Mouse (Mus musculus) kidney, embryonic 16.5 days (tissue): ENCODE measurements around the gene Plekhj1. TPM values are rescaled to one million over a fixed set of nuclear protein-coding genes. Genes with fewer than 3 reads are reported as not detected.

Experiments used
- microRNA counts: library from miRNA; unstranded; fragments of <30 nt; microRNA quantifications from one replicate; lab custom pipeline; 2016
- microRNA-seq: library from miRNA; unstranded; fragments of <30 nt; microRNA quantifications from one replicate; pipeline ENCODE4, GENCODE M21; 2016
- polyA plus RNA-seq: library from polyadenylated mRNA; unstranded; fragments of >200 nt; fragmentation: Nextera tagmentation; extraction: Ambion mirVana; gene quantifications from 2 replicates; pipeline ENCODE4 v1.2.1, GENCODE M21; 2015

The Plekhj1 gene
- polyA plus RNA-seq, 1 experiment from 2014 or later: 129 TPM

MicroRNAs within 50 kb of the gene (microRNA counts, 519-probe panel; counts per million panel counts)
- microRNA mmu-miR-1982 (lab: Ali Mortazavi, UCI): 104 counts per million, percentile 35 among the panel's probes with 10 or more counts

Small RNAs within 50 kb of the gene (microRNA-seq; reads per million reads assigned to microRNA genes)
- 1.1 reads per million for gene Mir1982

Other genes with a start within 250 kb of the Plekhj1 start
- 27.2 and 29.8 TPM in 2 replicates for gene Rexo1, start 237.1 kb downstream of the Plekhj1 start, polyA plus RNA-seq
- gene Klf16, start 221.3 kb downstream of the Plekhj1 start, polyA plus RNA-seq: 10.4 and 11.6 TPM in 2 replicates
- gene Abhd17a, start 208.3 kb downstream of the Plekhj1 start, polyA plus RNA-seq: 86.5 and 89.2 TPM in 2 replicates
- 113 and 117 TPM in 2 replicates for gene Scamp4, start 195.8 kb downstream of the Plekhj1 start, polyA plus RNA-seq
- 8.7 and 10.4 TPM in 2 replicates for gene Adat3, start 195.7 kb downstream of the Plekhj1 start, polyA plus RNA-seq
- 4.2 and 4.8 TPM in 2 replicates for gene Gm49322, start 192.6 kb downstream of the Plekhj1 start, polyA plus RNA-seq
- gene Csnk1g2, start 175.8 kb downstream of the Plekhj1 start, polyA plus RNA-seq: 30.8 and 93.6 TPM in 2 replicates
- gene Btbd2, start 141.6 kb downstream of the Plekhj1 start, polyA plus RNA-seq: 21.0 and 74.8 TPM in 2 replicates
- 71.1 and 108 TPM in 2 replicates for gene Mknk2, start 120.5 kb downstream of the Plekhj1 start, polyA plus RNA-seq
- 43.1 and 43.2 TPM in 2 replicates for gene Mob3a, start 96.6 kb downstream of the Plekhj1 start, polyA plus RNA-seq
- 23.3 and 23.8 TPM in 2 replicates for gene Izumo4, start 96.4 kb downstream of the Plekhj1 start, polyA plus RNA-seq
- gene Ap3d1, start 56.4 kb downstream of the Plekhj1 start, polyA plus RNA-seq: 67.7 and 68.8 TPM in 2 replicates
- gene Dot1l, start 43.4 kb downstream of the Plekhj1 start, polyA plus RNA-seq: 17.3 and 20.7 TPM in 2 replicates
- 71.2 and 87.3 TPM in 2 replicates for gene Sf3a2, start 428 bp downstream of the Plekhj1 start, polyA plus RNA-seq
- gene Amh, start 6.6 kb upstream of the Plekhj1 start, polyA plus RNA-seq: 0.70 TPM in 1 of 2 replicates, not detected in the other
- gene Jsrp1, start 14.9 kb upstream of the Plekhj1 start, polyA plus RNA-seq: 4.5 and 4.6 TPM in 2 replicates
- 1,744 and 2,086 TPM in 2 replicates for gene Oaz1, start 28.0 kb upstream of the Plekhj1 start, polyA plus RNA-seq
- 0.66 and 0.71 TPM in 2 replicates for gene Lingo3, start 45.4 kb upstream of the Plekhj1 start, polyA plus RNA-seq
- gene Lsm7, start 56.6 kb upstream of the Plekhj1 start, polyA plus RNA-seq: 248 and 262 TPM in 2 replicates
- 52.6 and 54.0 TPM in 2 replicates for gene Sppl2b, start 56.6 kb upstream of the Plekhj1 start, polyA plus RNA-seq
- gene Tmprss9, start 73.2 kb upstream of the Plekhj1 start, polyA plus RNA-seq: 0.08 TPM in 1 of 2 replicates, not detected in the other
- 361 and 376 TPM in 2 replicates for gene Timm13, start 102.3 kb upstream of the Plekhj1 start, polyA plus RNA-seq
- gene Lmnb2, start 119.6 kb upstream of the Plekhj1 start, polyA plus RNA-seq: 61.8 and 62.4 TPM in 2 replicates
- gene Gadd45b, start 131.4 kb upstream of the Plekhj1 start, polyA plus RNA-seq: 22.3 and 24.1 TPM in 2 replicates
- gene Gng7, start 216.3 kb upstream of the Plekhj1 start, polyA plus RNA-seq: 6.6 and 6.7 TPM in 2 replicates
- gene Diras1, start 227.0 kb upstream of the Plekhj1 start, polyA plus RNA-seq: 0.11 and 0.41 TPM in 2 replicates
- gene Slc39a3, start 238.8 kb upstream of the Plekhj1 start, polyA plus RNA-seq: 19.6 and 19.9 TPM in 2 replicates